Mouse (Mus musculus) hindbrain, embryonic 13.5 days (tissue): Measurements from ENCODE around the gene Zyg11b. TPM values are rescaled to one million over a fixed set of nuclear protein-coding genes. Genes with fewer than 3 reads are reported as not detected.

ENCODE experiments used
- ATAC-seq: fragments of 200-750 bp; cut with Nextera tagmentation; 2 replicates; pipeline ENCODE4 v1.8.0; 2017; ENCODE audit warnings: moderate TSS enrichment; ENCODE audit not compliant: low FRiP score
- H3K27ac ChIP-seq: fragments of 300-500 bp; sonication (generic); 2 replicates; pipeline ENCODE4 v1.5.1; 2015; ENCODE audit warnings: inconsistent platforms, mild to moderate bottlenecking, moderate library complexity
- H3K27me3 ChIP-seq: fragments of 300-500 bp; sonication (generic); 2 replicates; pipeline ENCODE4 v1.6.1; 2015; ENCODE audit warnings: mild to moderate bottlenecking, inconsistent platforms
- H3K36me3 ChIP-seq: fragments of 300-500 bp; sonication (generic); 2 replicates; pipeline ENCODE4 v1.6.1; 2015; ENCODE audit warnings: mild to moderate bottlenecking, inconsistent platforms
- H3K4me1 ChIP-seq: fragments of 300-500 bp; sonication (generic); replicated peaks from 2 replicates; pipeline ENCODE4 v1.6.1; 2015; ENCODE audit warnings: inconsistent platforms
- H3K4me2 ChIP-seq: fragments of 300-500 bp; sonication (generic); 2 replicates; pipeline ENCODE4 v1.6.1; 2015; ENCODE audit warnings: inconsistent platforms, mild to moderate bottlenecking, moderate library complexity
- H3K4me3 ChIP-seq: fragments of 300-500 bp; sonication (generic); 2 replicates; pipeline ENCODE4 v1.5.1; 2015; ENCODE audit warnings: mild to moderate bottlenecking, inconsistent platforms
- H3K9ac ChIP-seq: fragments of 300-500 bp; sonication (generic); 2 replicates; pipeline ENCODE4 v1.6.1; 2015; ENCODE audit warnings: mild to moderate bottlenecking, inconsistent platforms
- H3K9me3 ChIP-seq: fragments of 300-500 bp; sonication (generic); 2 replicates; pipeline ENCODE4 v1.6.1; 2016; ENCODE audit warnings: inconsistent platforms
- WGBS: fragments of 180-500 bp; shearing (Covaris S2); methylation state at CpG from one replicate; pipeline ENCODE4 v1.1.7; 2015; 5-methylcytosine and 5-hydroxymethylcytosine counted together
- polyA plus RNA-seq: library from polyadenylated mRNA; unstranded; fragments of >200 nt; fragmentation: Nextera tagmentation; extraction: Ambion mirVana; gene quantifications from 2 replicates; pipeline ENCODE4 v1.2.1, GENCODE M21; 2015

Gene Zyg11b
- polyA plus RNA-seq, 1 experiment from 2014 or later: 27.1 TPM

GRCm38 (mm10) chr4:108335413-108335812 is 34.5 kb upstream of the Zyg11b start:
- no peak overlapping the region for H3K4me3 ChIP-seq
- ATAC-seq: no peak
- H3K4me2 ChIP-seq: no peak overlapping the region
- WGBS: 87% methylated on average over 6 of the region's 6 CpGs
- no peaks in the 10 kb centered on the region for H3K27me3 ChIP-seq
- peaks cover 62% of the 10 kb centered on the region for H3K36me3 ChIP-seq
- no peak overlapping the region for H3K27ac ChIP-seq
- no peaks in the 10 kb centered on the region for H3K9me3 ChIP-seq
- H3K9ac ChIP-seq: no peak overlapping the region
- H3K4me1 ChIP-seq: peaks cover 10% of the 10 kb centered on the region; the same call in 1 of the 2 replicates

GRCm38 (mm10) chr4:108332041-108332440 is 31.1 kb upstream of the Zyg11b start:
- no peak for ATAC-seq

GRCm38 (mm10) chr4:108329840-108330239 is 28.9 kb upstream of the Zyg11b start:
- Histone ChIP-seq H3K27me3 (no peaks in the 10 kb centered on the region), H3K36me3 (peaks cover 26% of the 10 kb centered on the region), H3K4me3 (no peak overlapping the region), H3K9ac (no peak overlapping the region), H3K9me3 (no peaks in the 10 kb centered on the region), H3K27ac (no peak overlapping the region), H3K4me2 (no peak overlapping the region), H3K4me1 (peaks cover 23% of the 10 kb centered on the region)
- ATAC-seq: no peak
- whole genome bisulfite sequencing: 96% methylated on average over 6 of the region's 6 CpGs

More at GRCm38 (mm10) chr4:108332041-108332440, 31.1 kb upstream of the Zyg11b start:
- H3K27ac ChIP-seq: no peak overlapping the region
- H3K4me3 ChIP-seq: no peak overlapping the region
- 0 out of 2 replicates have a peak overlapping the region, but pooled peaks have one; percentile 19 for H3K9ac ChIP-seq
- WGBS: 86% methylated on average over 9 of the region's 9 CpGs
- peaks cover 19% of the 10 kb centered on the region for H3K4me1 ChIP-seq
- H3K36me3 ChIP-seq: peaks cover 45% of the 10 kb centered on the region
- H3K27me3 ChIP-seq: no peaks in the 10 kb centered on the region
- H3K9me3 ChIP-seq: no peaks in the 10 kb centered on the region
- no peak overlapping the region for H3K4me2 ChIP-seq

GRCm38 (mm10) chr4:108327730-108328484 is 27.0 kb upstream of the Zyg11b start, which contains the start of gene Coa7:
TSS of gene Coa7 (plus strand) at chr4:108328140.
- ATAC-seq: peak; percentile 95
- Histone ChIP-seq H3K27ac (peak within 1 kb of the TSS; percentile 96), H3K36me3 (peaks cover 10% of the 10 kb centered on the region), H3K27me3 (no peaks in the 10 kb centered on the region), H3K9ac (peak within 1 kb of the TSS; percentile 75), H3K4me1 (peaks cover 23% of the 10 kb centered on the region), H3K9me3 (no peaks in the 10 kb centered on the region), H3K4me2 (peak within 1 kb of the TSS; percentile 61), H3K4me3 (peak within 1 kb of the TSS; percentile 70)
- under 1% methylated on average over 44 of the region's 45 CpGs for WGBS

GRCm38 (mm10) chr4:108327071-108327579 is 26.2 kb upstream of the Zyg11b start:
- Histone ChIP-seq H3K4me1 (peaks cover 23% of the 10 kb centered on the region), H3K4me3 (peak overlapping the region; percentile 70), H3K27ac (peak overlapping the region; percentile 96), H3K9me3 (no peaks in the 10 kb centered on the region), H3K36me3 (peaks cover 3% of the 10 kb centered on the region), H3K4me2 (peak overlapping the region; percentile 61), H3K9ac (peak overlapping the region; percentile 75), H3K27me3 (no peaks in the 10 kb centered on the region)
- WGBS: 36% methylated on average over 6 of the region's 6 CpGs
- peak; percentile 19 for ATAC-seq

GRCm38 (mm10) chr4:108323588-108323987 is 22.7 kb upstream of the Zyg11b start:
- Histone ChIP-seq H3K4me2 (no peak overlapping the region), H3K9ac (no peak overlapping the region), H3K36me3 (no peaks in the 10 kb centered on the region), H3K9me3 (no peaks in the 10 kb centered on the region), H3K27me3 (no peaks in the 10 kb centered on the region), H3K4me1 (peaks cover 10% of the 10 kb centered on the region), H3K27ac (no peak overlapping the region), H3K4me3 (no peak overlapping the region)
- WGBS: 78% methylated on average over 5 of the region's 5 CpGs
- ATAC-seq: no peak

- Histone ChIP-seq H3K36me3 (no peaks in the 10 kb centered on the region), H3K4me3 (no peak overlapping the region), H3K4me1 (no peaks in the 10 kb centered on the region), H3K27me3 (no peaks in the 10 kb centered on the region), H3K9me3 (no peaks in the 10 kb centered on the region), H3K4me2 (no peak overlapping the region), H3K27ac (no peak overlapping the region), H3K9ac (no peak overlapping the region)
- WGBS: 76% methylated on average over 7 of the region's 7 CpGs
- ATAC-seq: no peak
Measured at GRCm38 (mm10) chr4:108320627-108321380, 19.9 kb upstream of the Zyg11b start.

GRCm38 (mm10) chr4:108319747-108320146 is 18.9 kb upstream of the Zyg11b start:
- Histone ChIP-seq H3K4me3 (no peak overlapping the region), H3K4me2 (no peak overlapping the region), H3K4me1 (no peaks in the 10 kb centered on the region), H3K27ac (no peak overlapping the region), H3K36me3 (no peaks in the 10 kb centered on the region), H3K27me3 (no peaks in the 10 kb centered on the region), H3K9ac (no peak overlapping the region), H3K9me3 (no peaks in the 10 kb centered on the region)
- WGBS: 77% methylated on average over 6 of the region's 6 CpGs
- no peak for ATAC-seq

- Histone ChIP-seq H3K4me2 (no peak overlapping the region), H3K4me3 (no peak overlapping the region), H3K27ac (no peak overlapping the region), H3K27me3 (no peaks in the 10 kb centered on the region), H3K36me3 (no peaks in the 10 kb centered on the region), H3K9me3 (no peaks in the 10 kb centered on the region), H3K4me1 (no peaks in the 10 kb centered on the region), H3K9ac (no peak overlapping the region)
- no peak for ATAC-seq
- 83% methylated on average over 7 of the region's 8 CpGs for WGBS
Measured at GRCm38 (mm10) chr4:108318649-108319615, 18.0 kb upstream of the Zyg11b start.

GRCm38 (mm10) chr4:108317656-108318605 is 17.0 kb upstream of the Zyg11b start:
- H3K36me3 ChIP-seq: no peaks in the 10 kb centered on the region
- H3K9me3 ChIP-seq: no peaks in the 10 kb centered on the region
- H3K4me3 ChIP-seq: no peak overlapping the region
- WGBS: 86% methylated on average over 12 of the region's 12 CpGs
- H3K9ac ChIP-seq: no peak overlapping the region
- H3K4me1 ChIP-seq: no peaks in the 10 kb centered on the region
- ATAC-seq: no peak
- H3K4me2 ChIP-seq: no peak overlapping the region
- no peaks in the 10 kb centered on the region for H3K27me3 ChIP-seq
- H3K27ac ChIP-seq: no peak overlapping the region

GRCm38 (mm10) chr4:108314041-108314440 is 13.1 kb upstream of the Zyg11b start:
- H3K36me3 ChIP-seq: no peaks in the 10 kb centered on the region
- H3K4me1 ChIP-seq: no peaks in the 10 kb centered on the region
- H3K4me2 ChIP-seq: no peak overlapping the region
- no peak overlapping the region for H3K27ac ChIP-seq
- no peak overlapping the region for H3K4me3 ChIP-seq
- H3K9ac ChIP-seq: no peak overlapping the region
- no peak for ATAC-seq
- 58% methylated on average over 5 of the region's 5 CpGs for WGBS
- no peaks in the 10 kb centered on the region for H3K27me3 ChIP-seq
- H3K9me3 ChIP-seq: no peaks in the 10 kb centered on the region
